Mouse (Mus musculus): Measurements from ENCODE around the gene Gm37240.

DNA sequence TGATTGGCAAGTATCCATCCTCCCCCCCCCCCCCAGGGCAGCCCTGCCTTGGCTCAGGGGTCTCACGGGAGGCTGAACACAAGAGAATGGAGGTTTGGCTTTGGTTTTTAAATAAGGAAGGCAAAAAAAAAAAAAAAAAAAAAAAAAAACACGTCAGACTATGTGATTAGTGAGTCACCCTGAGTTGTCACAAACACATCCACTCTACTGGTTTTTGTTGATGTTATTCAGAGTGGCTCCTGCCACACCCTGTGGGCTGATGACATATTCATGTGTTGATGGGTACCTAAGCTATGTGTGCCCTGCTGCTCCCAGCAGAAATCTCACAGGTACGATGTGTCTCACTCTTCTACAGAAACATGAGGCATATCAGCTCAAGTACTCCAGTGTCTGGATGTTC, 1436.7 kb downstream of the Gm37240 start:
- no peak for TF ChIP-seq CTCF (IDR thresholded peaks at IDR 0.05; ENCODE audit: low read depth, low read length)
- no peak for TF ChIP-seq EP300 (IDR thresholded peaks at IDR 0.05; ENCODE audit: insufficient read depth, low read depth, low read length)

Measured in ES-Bruce4 (cell line).